Mouse (Mus musculus) cerebellum, postnatal 36 days (tissue): ENCODE data around the gene Ptprs.
A peak's percentile ranks its signal among the peaks of the same experiment; 100 is the strongest.
"Not testable (repeated sequence)": the region's sequence is repeated elsewhere in the genome, so short reads cannot be mapped to it uniquely, and the experiment has no call there.

Experiments
- DNase-seq, 2 experiments: peaks; one replicate each; pipeline ENCODE4 v3.0.0; 2021 to 2022; ENCODE audit warnings: mixed read lengths in 2 of 2

Gene Ptprs

DNA sequence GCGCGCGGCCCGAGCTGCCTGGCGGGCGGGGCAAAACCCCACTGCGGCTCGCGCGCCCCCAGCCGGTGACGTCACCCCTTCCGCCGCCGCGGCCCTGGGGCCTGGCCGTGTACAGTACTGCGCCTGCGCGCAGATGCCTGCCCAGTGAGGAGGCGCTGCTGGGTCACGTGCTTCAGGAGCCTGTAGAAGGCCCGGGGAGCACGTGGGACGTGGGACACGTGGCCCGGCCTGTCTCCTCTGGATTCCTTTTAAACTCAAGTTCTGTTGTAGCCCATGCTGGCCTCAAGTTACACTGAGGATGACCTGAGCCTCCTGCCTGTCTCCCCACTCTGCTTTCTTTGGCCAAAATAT, at the start of gene Ptprs:
TSS of gene Ptprs (minus strand) at position 82 of the 351 bp plus-strand sequence.
- peak; percentile 96 to 98 for DNase-seq

DNA sequence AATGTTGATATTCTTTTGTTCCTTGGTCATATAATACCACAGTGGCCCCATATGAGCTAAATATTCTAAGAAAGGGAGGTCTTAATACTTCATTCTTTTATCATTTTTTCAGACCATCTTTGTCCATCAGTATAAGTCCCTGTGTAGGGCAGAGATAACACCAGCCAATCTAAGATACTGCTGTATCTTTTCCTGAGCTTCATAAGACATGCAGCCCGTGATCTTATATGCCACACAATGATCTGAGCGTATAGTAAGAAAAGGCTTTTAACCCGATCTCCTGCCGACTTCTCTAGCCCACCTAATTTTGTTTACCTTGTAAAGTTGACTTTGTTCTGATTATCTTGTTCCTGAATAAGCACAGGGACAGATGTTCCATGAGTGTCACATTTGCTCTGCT, 48.7 kb upstream of the Ptprs start:
- no peak for DNase-seq

DNA sequence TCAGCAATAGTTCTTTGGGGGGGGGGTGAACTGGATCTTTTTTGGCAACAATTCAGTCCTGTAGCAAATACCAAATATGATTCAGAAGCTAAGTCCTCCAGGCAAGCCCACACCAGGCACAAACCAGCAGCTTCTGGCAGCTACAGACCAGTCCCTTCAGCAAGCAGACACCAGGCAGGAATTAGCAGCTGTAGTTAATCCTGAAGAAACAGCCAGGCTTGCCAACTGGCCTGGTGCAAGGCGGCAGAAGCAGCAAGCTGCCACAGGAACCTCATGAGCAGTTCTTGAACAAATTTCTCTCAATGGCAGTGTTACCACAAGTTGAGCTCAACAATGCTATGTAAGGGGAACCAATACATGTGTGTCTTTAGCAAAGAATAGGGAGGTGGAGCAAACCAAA, 46.5 kb upstream of the Ptprs start:
- DNase-seq, result no peak

DNA sequence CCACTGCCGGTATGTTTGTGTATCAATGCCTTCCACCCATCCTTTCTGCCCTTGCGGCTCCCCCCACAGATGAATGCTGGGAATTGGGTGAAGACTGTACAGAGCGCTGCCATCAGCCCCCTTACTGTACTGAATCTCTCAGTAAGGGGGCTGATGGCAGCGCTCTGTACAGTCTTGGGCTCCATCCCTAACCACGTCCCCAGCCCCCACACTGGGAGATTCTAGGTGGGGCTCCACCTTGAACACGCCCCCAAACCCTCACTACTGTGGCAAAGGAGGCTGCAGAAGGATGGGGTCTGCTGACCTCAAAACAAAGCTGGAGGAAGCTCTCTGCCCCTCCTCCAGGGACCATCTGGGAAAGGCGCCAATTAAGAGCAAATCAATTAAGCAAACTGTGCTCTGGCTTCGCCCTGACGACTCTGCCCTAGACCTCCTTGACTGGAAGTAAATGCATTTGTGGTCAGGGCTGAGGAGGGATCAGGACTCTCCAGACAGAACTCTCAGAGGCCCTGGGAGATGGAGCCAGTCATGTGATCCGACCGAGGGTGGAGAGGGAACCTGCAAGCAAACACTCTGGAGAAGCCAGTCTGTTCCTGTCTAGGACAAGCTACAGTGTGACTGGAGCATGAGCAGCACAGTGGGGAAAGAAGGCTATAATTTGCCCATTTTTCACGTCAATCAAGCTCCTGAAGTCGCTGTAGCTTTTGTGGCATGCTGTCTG, 39.6 kb upstream of the Ptprs start:
- DNase-seq, result no peak

DNA sequence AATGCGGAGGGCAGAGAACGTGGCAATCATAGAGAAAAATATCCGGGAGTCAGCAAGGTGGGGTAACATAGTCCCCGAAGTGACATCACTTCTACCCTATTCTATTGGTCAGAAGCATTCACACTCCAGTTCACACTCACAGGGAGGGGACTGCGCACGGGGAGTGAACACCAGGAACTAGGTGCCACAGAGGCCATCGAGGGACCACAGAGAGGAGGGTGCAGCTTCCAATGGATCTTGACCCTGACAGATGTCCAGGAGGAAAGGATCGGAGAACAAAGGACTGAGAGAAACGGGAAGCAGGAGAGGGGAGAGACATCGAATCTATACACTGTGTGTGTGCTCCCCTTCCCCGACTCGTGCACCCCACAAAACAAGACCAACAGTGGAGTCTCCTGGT, 38.6 kb upstream of the Ptprs start:
- no peak for DNase-seq

DNA sequence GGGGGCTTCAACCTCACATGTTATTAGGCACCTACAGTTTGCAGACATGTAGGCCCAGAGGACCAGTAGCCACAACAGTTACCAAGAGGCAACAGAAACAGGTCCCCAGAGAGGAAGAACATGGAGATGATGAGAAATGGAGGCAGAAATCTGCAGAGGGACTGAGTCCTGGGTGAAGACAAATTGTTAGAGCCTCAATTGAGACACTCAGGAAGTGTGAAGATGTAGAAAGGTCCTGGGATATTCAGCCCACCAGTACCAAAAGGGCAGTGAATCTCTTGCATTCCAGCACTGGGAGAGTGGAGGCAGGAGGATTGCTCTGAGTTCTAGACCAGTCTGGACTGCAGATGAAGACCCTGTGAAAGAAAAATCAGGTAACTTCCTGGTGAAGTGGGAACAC, 38.0 kb upstream of the Ptprs start:
- no peak for DNase-seq

DNA sequence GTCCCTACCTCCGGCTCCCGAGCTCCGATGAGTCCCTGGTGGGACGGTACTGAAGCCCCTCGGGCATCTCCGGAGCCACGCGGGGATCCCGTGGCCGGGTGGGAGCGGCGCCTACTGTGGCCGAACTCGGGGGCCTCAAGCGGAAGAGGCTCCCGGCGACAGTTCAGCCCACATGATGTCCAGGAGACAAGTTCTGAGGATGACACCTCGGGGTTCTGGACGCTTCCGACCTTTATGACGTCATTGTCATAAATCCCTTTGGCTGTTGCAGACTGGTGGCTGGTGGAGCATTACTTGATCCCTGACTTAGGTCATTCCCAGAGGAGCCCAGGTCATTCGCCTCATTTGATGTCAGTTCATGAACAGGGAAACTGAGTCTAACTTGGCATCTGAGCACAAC, 36.0 kb upstream of the Ptprs start, which contains the start of gene Znrf4:
TSS of gene Znrf4 (minus strand) at position 122 of the 400 bp plus-strand sequence.
- no peak for DNase-seq

DNA sequence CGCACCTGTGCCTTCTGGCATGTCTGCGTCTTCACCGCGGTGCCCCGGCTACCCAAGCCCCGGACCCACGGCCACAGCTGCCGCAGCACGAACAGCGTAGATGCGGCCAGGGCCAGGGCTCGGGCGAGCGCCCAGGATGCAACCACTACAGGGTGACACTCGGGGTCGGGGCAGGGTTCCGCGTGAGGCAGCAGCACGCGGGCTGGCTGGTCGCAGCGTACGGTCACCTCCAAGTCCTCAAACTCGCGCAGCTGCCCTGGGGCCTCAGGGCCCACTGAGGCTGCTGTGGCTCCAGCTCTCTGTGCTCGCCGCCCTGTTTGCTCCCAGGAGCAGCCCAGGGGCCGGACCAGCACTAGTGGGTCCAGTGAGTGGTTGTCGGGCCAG, 35.4 kb upstream of the Ptprs start:
- no peak for DNase-seq

DNA sequence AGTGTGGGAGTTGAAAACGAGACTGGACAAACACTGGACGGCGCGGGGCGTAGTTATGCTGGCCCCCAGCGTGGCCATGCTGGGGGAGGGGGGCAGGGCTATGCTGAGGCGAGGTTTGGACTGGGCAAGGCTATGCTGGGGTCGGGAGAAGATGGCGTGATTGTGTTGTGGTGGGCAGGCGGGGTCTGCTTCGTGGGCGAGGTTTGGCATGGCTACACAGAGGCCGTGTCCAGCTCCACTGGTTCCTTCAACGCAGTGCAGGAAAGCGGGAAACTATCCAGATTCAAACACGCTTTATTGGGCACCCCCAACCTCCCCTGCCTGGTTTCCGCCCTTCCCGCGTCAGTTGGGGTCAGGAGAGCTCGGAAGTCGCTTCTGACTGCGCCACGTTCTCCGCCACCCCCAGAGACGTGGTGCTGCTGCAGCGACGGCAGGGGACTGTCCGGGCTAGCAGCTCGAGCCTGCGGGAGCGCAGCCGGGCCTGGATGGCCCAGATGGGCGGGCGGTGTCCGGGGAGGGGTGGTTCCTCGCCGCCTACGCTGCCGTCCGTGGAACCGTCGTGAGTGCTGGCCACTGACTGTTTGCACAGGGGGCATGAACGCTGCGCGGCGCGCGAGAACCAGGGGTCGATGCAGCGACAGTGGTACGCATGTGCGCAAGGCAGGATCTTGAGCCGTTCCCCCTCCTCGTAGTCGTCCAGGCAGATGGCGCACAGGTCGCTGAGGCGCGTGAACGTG, 34.9 kb upstream of the Ptprs start:
- DNase-seq, result peak in 1 of 2 experiments; percentile 38

DNA sequence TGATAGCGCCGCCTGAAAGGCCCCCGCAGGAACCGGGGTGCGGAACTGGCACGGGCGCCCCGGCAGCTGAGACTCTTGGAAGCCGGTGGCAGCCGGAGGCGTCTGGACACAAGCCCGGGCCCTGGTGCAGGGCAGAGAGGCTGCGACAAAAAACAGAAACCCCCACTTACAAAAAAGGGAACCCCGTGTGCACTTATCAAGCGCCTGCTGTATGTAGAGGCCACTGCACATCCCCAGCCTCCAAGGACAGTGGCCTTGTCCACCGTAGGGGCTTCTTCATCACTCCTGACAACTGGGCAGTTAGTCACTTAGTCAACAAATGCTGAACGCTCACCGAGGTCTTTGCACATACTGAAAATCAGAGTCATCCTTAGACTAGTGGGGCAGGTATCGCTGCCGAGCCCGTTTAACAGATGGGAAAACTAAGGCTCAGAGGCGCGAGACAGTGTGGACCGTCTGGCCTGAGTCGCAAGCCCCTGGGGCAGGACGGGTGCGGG, 34.2 kb upstream of the Ptprs start:
- DNase-seq, result peak; percentile 65 to 77

DNA sequence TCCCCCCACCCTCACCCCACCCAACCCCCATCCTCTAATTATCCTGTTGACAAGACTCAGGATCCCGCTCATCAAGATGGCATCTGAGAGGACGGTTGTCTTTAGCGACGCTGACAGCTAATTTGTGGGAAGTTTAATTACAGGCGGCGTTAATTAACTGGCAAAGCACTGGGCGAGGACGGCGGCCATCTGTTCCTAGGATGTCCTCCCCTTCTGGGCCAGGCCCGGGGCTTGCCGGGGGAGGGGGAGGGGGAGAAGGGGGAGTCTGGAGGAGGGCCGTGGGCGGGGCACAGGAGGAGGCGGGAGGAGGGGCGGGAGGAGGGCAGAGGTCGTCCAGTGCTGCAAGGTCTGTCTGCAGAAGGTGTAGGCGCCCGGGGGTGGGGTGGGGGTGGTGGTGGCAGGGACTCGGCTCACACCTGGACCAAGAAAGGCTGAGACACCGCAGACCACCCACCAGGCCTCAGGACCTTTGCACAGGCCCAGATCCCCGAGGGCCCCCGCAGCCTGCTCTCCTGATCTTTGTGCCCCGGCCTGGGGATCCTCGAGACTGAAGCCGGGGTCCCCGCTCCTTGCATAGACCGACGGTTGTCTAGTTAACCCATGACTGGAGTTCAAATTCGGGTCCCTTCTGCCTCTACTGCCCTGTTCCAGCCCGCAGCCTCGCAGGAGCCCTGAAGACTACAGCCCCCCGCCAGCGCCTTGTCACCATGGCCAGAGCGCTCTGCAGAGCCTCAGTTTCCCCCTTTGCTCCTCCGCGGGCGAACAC, 33.6 kb upstream of the Ptprs start:
- DNase-seq, result peak; percentile 71 to 78

DNA sequence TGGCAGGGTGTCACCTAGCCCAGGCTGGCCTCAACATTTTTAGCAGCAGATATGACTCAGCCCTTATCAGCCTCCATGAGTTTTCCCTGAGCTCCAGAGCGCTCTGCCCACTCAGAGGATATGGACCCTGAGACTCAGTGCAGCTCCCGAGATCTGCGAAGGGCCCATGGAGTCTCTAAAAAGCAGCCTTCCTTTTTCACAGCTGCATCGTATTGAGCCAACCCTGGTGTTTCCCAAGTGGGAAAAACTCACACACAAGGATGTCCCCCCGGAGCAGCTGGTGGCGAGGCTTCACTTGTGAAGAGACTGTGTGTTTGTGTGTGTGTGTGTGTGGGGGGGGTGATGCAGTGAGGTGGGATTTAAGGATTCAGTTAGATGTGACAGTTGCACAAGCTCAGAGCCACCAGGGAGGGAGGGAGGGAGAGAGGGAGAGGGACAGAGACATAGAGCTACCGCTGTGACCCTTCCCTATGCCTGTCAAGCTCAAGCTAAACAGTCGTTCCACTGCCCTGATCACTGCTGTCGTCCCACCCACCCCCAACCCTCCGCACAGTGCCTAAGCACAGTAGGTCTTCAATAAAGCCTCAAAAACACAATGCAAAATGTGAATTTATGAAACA, 32.8 kb upstream of the Ptprs start:
- no peak for DNase-seq

DNA sequence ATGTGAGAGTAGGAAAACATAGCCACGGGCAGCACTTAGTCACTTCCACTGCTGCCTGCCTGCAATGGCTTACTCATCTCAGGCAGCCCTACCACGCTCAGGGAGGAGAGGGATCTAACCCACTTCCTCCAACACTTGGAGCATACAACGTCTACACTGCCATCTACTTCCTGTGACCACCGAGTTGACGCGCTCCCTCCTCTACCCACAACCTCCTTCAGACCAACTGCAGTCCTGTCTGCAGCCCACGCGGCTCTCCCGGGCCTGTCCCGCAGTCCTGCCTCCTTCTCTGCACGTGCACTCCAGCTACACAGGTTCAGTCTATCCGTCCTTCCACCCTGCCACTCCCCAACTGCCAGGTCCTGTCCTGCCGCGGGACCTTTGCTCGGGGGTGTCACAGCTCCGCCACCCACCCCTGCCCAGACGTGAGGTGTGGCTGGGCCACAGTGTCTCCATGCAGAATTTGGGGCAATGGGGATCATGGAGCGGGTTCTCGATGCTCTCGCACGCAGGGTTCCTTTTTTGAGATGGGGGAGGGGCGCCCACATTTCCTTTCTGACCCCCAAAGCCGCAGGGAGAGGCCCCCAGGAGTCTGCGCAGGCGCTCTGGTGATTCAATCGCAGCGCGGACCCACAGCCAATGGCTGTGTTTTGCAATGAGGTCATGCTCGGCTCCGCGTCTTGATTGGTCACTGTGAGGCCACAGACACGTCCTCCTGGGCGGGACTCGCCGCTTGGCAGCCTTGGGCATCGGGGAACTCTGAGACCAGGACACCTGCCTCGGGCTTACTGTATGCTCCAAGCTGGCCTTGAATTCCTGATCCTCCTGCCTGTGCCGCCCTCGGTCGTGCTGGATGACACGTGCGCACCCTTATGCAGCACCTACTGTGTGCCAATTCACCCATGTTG, 31.1 kb upstream of the Ptprs start:
- peak; percentile 95 to 97 for DNase-seq

DNA sequence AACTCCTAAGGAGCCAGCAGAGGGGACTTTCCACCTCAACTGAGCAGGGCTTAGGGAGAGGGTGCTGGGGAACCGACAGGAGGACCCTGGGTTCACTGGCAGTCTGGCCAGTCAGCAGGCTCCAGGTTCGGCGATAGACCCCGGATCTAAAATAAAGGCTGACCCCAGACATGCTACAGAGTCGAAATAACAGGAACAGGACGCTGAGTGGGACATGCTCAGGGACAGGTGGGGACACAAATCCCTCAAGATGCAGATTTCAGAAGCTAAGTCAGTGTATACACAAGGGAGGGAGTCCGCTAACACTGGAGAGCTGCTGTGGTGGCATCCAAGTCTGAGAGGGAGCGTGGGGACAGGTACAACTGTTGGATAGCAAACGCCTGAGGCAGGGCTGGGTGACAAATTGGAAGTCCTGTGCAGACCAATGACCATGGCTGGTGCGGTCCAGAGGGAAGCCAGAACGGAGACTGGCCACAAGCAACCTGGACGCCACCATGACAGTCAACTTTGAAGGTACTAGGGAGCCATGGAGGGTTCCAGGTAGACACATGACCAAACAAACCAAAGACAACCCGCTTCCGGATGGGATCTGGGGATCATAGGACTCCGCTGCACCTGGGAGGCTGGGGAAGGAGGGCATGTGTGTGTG, 30.3 kb upstream of the Ptprs start:
- no peak for DNase-seq

DNA sequence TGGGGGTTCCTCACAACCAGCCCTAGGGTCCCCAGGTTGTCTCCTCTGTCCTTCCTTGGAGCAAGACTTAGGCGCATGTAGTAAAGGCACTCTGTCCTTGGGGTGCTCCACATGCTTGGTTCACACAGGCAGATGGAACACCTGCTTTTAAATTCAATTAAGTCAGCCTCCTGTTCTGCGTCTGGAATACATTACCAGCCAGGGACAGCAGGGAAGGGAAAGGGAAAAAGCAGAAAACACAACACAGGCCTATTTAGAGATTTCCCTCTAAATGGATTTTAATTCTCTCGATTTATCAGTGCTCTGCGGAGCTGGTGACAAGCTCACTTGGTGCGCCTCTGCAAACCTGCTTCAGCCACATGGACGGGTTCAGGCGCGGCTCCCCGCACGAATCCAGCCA, 29.1 kb upstream of the Ptprs start:
- peak in 1 of 2 experiments; percentile 0 for DNase-seq

DNA sequence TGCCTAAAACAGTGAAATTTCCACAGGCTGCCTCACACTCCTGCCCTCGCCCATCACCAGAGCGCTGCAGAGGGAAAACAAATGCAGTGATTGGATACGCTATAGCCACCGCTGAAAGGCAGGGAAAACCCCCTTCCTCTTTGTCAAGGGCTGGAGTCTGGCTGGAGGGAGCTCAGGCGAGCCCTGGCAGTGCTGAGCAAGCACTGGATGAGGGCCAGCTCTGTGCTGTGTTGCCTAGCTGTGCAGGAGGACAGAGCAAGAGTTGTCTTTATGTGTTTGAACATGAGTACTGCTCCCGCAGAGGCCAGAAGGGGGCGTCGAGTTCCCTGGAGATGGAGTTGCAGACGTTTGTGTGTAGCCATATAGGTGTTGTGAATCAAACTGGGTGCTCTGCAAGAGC, 26.2 kb upstream of the Ptprs start:
- DNase-seq, result peak; percentile 77 to 80

DNA sequence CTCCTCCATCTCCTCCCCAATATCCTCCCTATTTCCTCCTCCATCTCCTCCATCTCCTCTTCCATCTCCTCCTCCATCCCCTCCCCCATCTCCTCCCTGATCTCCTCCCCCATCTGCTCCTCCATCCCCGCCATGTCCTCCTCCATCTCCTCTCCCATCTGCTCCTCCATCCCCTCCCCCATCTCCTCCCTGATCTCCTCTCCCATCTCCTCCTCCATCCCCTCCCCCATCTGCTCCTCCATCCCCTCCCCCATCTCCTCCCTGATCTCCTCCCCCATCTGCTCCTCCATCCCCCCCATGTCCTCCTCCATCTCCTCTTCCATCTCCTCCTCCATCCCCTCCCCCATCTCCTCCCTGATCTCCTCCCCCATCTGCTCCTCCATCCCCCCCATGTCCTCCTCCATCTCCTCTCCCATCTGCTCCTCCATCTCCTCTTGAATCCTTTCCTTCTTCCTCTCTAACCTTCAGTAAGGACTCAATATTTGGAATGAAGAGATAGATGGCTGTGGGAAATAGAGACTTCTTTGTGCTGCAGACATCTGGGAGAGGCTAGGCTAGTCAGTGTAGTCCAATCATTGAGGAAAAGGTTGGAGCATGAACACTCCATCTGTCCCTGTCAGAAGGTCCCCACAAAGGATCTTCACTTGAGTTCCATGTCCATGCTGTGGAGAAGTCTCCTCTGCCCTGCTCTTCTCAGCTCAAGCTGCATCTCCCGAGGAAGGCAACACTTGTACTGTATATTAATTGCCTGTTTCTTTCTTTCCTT, 25.5 kb upstream of the Ptprs start:
- DNase-seq, result not testable (repeated sequence)

DNA sequence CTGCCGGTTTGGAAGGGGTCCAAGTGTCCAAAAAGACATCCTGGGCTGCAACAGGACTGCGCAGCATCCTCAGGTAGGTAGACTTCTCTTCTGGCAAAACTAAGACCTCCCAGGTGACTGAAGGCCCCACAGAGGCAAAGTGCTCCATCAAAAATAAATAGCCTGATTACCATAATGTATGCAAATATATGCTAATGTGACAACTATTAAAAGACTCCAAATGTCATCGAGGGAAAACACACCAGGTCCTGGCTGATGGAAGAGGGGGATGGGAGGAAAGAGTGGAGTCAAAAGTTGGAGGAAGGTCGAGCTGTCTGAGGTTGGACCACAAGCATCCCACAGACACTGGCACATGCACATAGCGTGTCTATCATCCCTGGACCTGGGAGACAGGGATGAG, 22.9 kb upstream of the Ptprs start:
- no peak for DNase-seq

DNA sequence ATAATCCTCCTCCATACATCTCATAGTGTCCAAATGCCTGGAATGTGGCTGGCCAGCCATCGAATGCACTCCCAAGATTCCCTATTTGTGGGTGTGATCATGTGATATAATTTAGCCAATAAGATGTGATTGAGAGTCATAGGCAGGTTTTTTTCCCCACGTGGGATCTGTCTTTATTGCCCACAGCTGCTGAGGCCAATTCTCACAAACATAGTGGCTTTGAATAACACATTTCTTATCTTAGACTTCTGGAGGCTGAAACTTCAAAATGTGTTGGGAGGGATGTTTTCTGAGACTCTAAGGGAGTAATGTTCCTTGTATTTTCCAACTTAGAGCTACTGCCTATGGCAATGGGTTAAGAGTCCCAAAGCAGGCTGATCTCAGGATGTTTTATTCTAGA, 18.2 kb upstream of the Ptprs start:
- no peak for DNase-seq

DNA sequence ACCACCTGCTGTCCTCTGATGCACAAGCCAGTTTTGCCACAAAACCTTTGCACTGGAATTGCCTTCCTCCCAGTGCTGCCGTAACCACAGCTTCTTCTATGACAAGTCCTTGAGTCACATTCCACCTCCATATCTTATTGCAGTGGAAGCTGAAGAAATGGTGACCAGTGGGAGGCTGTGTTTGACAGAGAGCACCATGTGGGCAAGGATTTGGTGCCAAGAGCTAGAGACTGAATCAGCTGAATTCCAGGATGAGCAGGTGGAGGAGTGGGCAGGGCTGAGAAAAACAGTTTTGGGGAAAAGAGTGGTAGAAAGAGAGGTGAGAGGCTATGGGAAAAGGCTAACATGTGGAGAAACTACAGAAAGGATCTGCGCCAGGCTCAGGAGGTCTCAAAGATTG, 17.6 kb upstream of the Ptprs start:
- no peak for DNase-seq
